Mouse (Mus musculus) heart, postnatal 14 days (tissue): ENCODE results near the gene Map4. TPM values are rescaled to one million over a fixed set of nuclear protein-coding genes. Genes with fewer than 3 reads are reported as not detected.
A peak's percentile ranks its signal among the peaks of the same experiment; 100 is the strongest.
"Not testable (repeated sequence)": the region's sequence is repeated elsewhere in the genome, so short reads cannot be mapped to it uniquely, and the experiment has no call there.

Source experiments
- DNase-seq, 2 experiments: peaks; one replicate each; pipeline ENCODE4 v3.0.0; 2021 to 2022
- intact Hi-C: fragments of 180-260 bp; cut with DNase I; formaldehyde crosslinking; loops from one replicate; pipeline ENCODE4 v1.15.1; 2025
- total RNA-seq, 2 experiments: library from RNA; stranded (reverse); gene quantifications; 2 replicates each; pipeline ENCODE4 v1.2.3; 2021

Gene Map4
- total RNA-seq, 2 experiments from 2014 or later = 252 to 276 TPM

GRCm38 (mm10) chr9:110053305-110054079 lies 122.2 kb downstream of the Map4 start:
- intact Hi-C loops = no loop called here

GRCm38 (mm10) chr9:110054080-110054421 lies 122.8 kb downstream of the Map4 start:
- intact Hi-C loops = no loop called here
- no peak for DNase-seq

More at GRCm38 (mm10) chr9:110053305-110054079, 122.2 kb downstream of the Map4 start:
- peak; percentile 13 to 28 for DNase-seq

GRCm38 (mm10) chr9:110054781-110055180 lies 123.5 kb downstream of the Map4 start:
- intact Hi-C loops = no loop called here
- no peak for DNase-seq

GRCm38 (mm10) chr9:110057200-110057599 lies 125.9 kb downstream of the Map4 start:
- no peak for DNase-seq
- intact Hi-C loops = no loop called here

- intact Hi-C loops = no loop called here
- no peak for DNase-seq
Observed at GRCm38 (mm10) chr9:110060761-110061160, 129.5 kb downstream of the Map4 start.

- intact Hi-C loops = no loop called here
Observed at GRCm38 (mm10) chr9:110062405-110062804, 131.1 kb downstream of the Map4 start.

GRCm38 (mm10) chr9:110062861-110063260 lies 131.6 kb downstream of the Map4 start:
- DNase-seq = no peak
- intact Hi-C loops = no loop called here

More at GRCm38 (mm10) chr9:110062405-110062804, 131.1 kb downstream of the Map4 start:
- DNase-seq = no peak

- DNase-seq = no peak
- intact Hi-C loops = no loop called here
Observed at GRCm38 (mm10) chr9:110064641-110065040, 133.4 kb downstream of the Map4 start.

GRCm38 (mm10) chr9:110068745-110069144 lies 137.5 kb downstream of the Map4 start:
- intact Hi-C loops = no loop called here
- DNase-seq = no peak

- peak; percentile 78 to 86 for DNase-seq
- intact Hi-C loops = no loop called here
Observed at GRCm38 (mm10) chr9:110070358-110070757, 139.1 kb downstream of the Map4 start.

GRCm38 (mm10) chr9:110071011-110071410 lies 139.8 kb downstream of the Map4 start:
- intact Hi-C loops = no loop called here
- DNase-seq = no peak

GRCm38 (mm10) chr9:110071843-110072242 lies 140.6 kb downstream of the Map4 start:
- DNase-seq = peak; percentile 77 to 80
- intact Hi-C loops = loop anchor here (2.0 kb wide), 1 partner anchor 87 kb away; no protein-coding TSS in a partner anchor

- intact Hi-C loops, DNase-seq: not testable (repeated sequence)
Observed at GRCm38 (mm10) chr9:110076468-110076867, 145.2 kb downstream of the Map4 start.

GRCm38 (mm10) chr9:110081066-110081465 lies 149.8 kb downstream of the Map4 start:
- intact Hi-C loops = no loop called here
- DNase-seq = no peak

- peak; percentile 46 to 58 for DNase-seq
- intact Hi-C loops = no loop called here
Observed at GRCm38 (mm10) chr9:110084201-110084964, 153.1 kb downstream of the Map4 start.

GRCm38 (mm10) chr9:110085693-110086092 lies 154.4 kb downstream of the Map4 start:
- intact Hi-C loops = no loop called here
- DNase-seq = no peak

GRCm38 (mm10) chr9:110093303-110093702 lies 162.0 kb downstream of the Map4 start:
- DNase-seq = no peak
- intact Hi-C loops = no loop called here

GRCm38 (mm10) chr9:110094761-110095160 lies 163.5 kb downstream of the Map4 start:
- intact Hi-C loops = no loop called here
- no peak for DNase-seq

GRCm38 (mm10) chr9:110097791-110098190 lies 166.5 kb downstream of the Map4 start:
- intact Hi-C loops = no loop called here
- DNase-seq = no peak

GRCm38 (mm10) chr9:110100627-110101600 lies 169.7 kb downstream of the Map4 start:
- intact Hi-C loops = no loop called here
- peak; percentile 93 to 97 for DNase-seq
